In genomic region chr17:6763513-6764226, GRCm38 (mm10) we compare ENCODE assay signal across 18 mouse cellular contexts. TPM values are rescaled to one million over a fixed set of nuclear protein-coding genes. Genes with fewer than 3 reads are reported as not detected.
DNase-seq lines count a peak whose midpoint lies in the region; ATAC-seq lines count a peak whose summit lies in the region.
"Had no signal": no experiment of that assay in that cellular context is flagged by ENCODE, and none has a peak within 500 bp of the region (broad histone marks: within the 10 kb centered on the region; RNA-seq: fewer than 3 reads in every experiment).

No protein-coding gene starts in this region.

- H3K4me3 ChIP-seq in heart, embryonic 12.5 days = no peak overlapping the region
- no peak overlapping the region for H3K4me3 ChIP-seq in liver, embryonic 12.5 days
- no peak overlapping the region for H3K4me3 ChIP-seq in forebrain, embryonic 15.5 days
- H3K4me3 ChIP-seq: hindbrain, embryonic 13.5 days; limb, embryonic 13.5 days; myocyte; neural tube, embryonic 15.5 days had no signal

- ATAC-seq in heart, embryonic 12.5 days (ENCODE audit: insufficient number of reproducible peaks, low FRiP score) = no peak
- ATAC-seq in liver, embryonic 12.5 days = peak; percentile 60
- ATAC-seq in forebrain, embryonic 15.5 days (replicated peaks) = peak; percentile 78
- peak; percentile 54 for ATAC-seq in megakaryocyte-erythroid progenitor cell, adult 5-6 weeks (replicated peaks; ENCODE audit: low FRiP score, low TSS enrichment, poor library complexity, severe bottlenecking)
- ATAC-seq in granulocyte monocyte progenitor cell, adult 5-6 weeks (replicated peaks; ENCODE audit: poor library complexity, severe bottlenecking) = no peak
- ATAC-seq in erythroblast, adult 5-6 weeks (replicated peaks; ENCODE audit: low FRiP score, poor library complexity, severe bottlenecking) = no peak

- H3K36me3 ChIP-seq in heart, embryonic 12.5 days = peaks cover 4% of the 10 kb centered on the region
- peaks cover 9% of the 10 kb centered on the region for H3K36me3 ChIP-seq in liver, embryonic 12.5 days
- H3K36me3 ChIP-seq in forebrain, embryonic 15.5 days = no peaks in the 10 kb centered on the region
- H3K36me3 ChIP-seq: hindbrain, embryonic 13.5 days; neural tube, embryonic 15.5 days had no signal

- 0 out of 2 replicates have a peak overlapping the region, but pooled peaks have one; percentile 19 for H3K9ac ChIP-seq in heart, embryonic 12.5 days
- H3K9ac ChIP-seq in liver, embryonic 12.5 days = no peak overlapping the region
- H3K9ac ChIP-seq in forebrain, embryonic 15.5 days (replicated peaks) = no peak overlapping the region
- H3K9ac ChIP-seq: hindbrain, embryonic 13.5 days; limb, embryonic 13.5 days; neural tube, embryonic 15.5 days had no signal

- DNase-seq in heart, postnatal 36 days = no peak
- no peak for DNase-seq in liver
- DNase-seq: adrenal gland, adult 8-10 months; cerebellum, adult 11-12 months; cerebellum, postnatal 25 days; gastrocnemius, postnatal 14 days; kidney, adult 8-10 months had no signal

- H3K9me3 ChIP-seq in heart, embryonic 12.5 days (replicated peaks) = no peaks in the 10 kb centered on the region
- H3K9me3 ChIP-seq in liver, embryonic 12.5 days (replicated peaks) = no peaks in the 10 kb centered on the region
- no peaks in the 10 kb centered on the region for H3K9me3 ChIP-seq in forebrain, embryonic 15.5 days
- H3K9me3 ChIP-seq: hindbrain, embryonic 13.5 days; limb, embryonic 13.5 days; neural tube, embryonic 15.5 days had no signal

- H3K4me1 ChIP-seq in heart, embryonic 12.5 days (replicated peaks) = peaks cover 73% of the 10 kb centered on the region
- H3K4me1 ChIP-seq in liver, embryonic 12.5 days = peaks cover 71% of the 10 kb centered on the region
- H3K4me1 ChIP-seq in forebrain, embryonic 15.5 days = peaks cover 45% of the 10 kb centered on the region

- H3K27ac ChIP-seq in heart, embryonic 12.5 days (ENCODE audit: poor library complexity, severe bottlenecking) = no peak overlapping the region
- H3K27ac ChIP-seq in liver, embryonic 12.5 days = 0 out of 2 replicates have a peak overlapping the region, but pooled peaks have one; percentile 3
- H3K27ac ChIP-seq in forebrain, embryonic 15.5 days (replicated peaks) = peak overlapping the region; percentile 63
- H3K27ac ChIP-seq: hindbrain, embryonic 13.5 days; limb, embryonic 13.5 days; neural tube, embryonic 15.5 days had no signal

- H3K27me3 ChIP-seq in heart, embryonic 12.5 days (replicated peaks) = no peaks in the 10 kb centered on the region
- H3K27me3 ChIP-seq in liver, embryonic 12.5 days (replicated peaks) = no peaks in the 10 kb centered on the region
- H3K27me3 ChIP-seq in forebrain, embryonic 15.5 days = no peaks in the 10 kb centered on the region
- H3K27me3 ChIP-seq: hindbrain, embryonic 13.5 days; limb, embryonic 13.5 days; neural tube, embryonic 15.5 days had no signal

- 53% methylated on average over 7 of the region's 7 CpGs for WGBS in heart, embryonic 12.5 days
- WGBS in liver, embryonic 12.5 days (ENCODE audit: insufficient replicate concordance) = 37% methylated on average over 7 of the region's 7 CpGs
- WGBS in forebrain, embryonic 15.5 days = 16% methylated on average over 7 of the region's 7 CpGs

- intact Hi-C loops in heart, postnatal 36 days (cut with DNase I) = no loop called here

- H3K4me2 ChIP-seq in heart, embryonic 12.5 days = no peak overlapping the region
- H3K4me2 ChIP-seq in liver, embryonic 12.5 days = peak overlapping the region; percentile 18; the same call in 1 of the 2 replicates
- H3K4me2 ChIP-seq in forebrain, embryonic 15.5 days (replicated peaks) = no peak overlapping the region
- H3K4me2 ChIP-seq: heart, embryonic 11.5 days; hindbrain, embryonic 13.5 days; limb, embryonic 13.5 days; neural tube, embryonic 15.5 days had no signal

RNA-seq across cellular contexts. Expression of gene Ezr, which starts 18.9 kb away (rescaled TPM):
- polyA plus RNA-seq in heart, embryonic 12.5 days (2016; fragmentation: Nextera tagmentation; extraction: Ambion mirVana) = 119 and 124 TPM in 2 replicates
- total RNA-seq in heart, postnatal 36 days (2021) = 10 to 100 TPM; 35.0 to 43.3 TPM
- 67.9 and 72.4 TPM in 2 replicates for polyA plus RNA-seq in liver, embryonic 12.5 days (2016; fragmentation: Nextera tagmentation; extraction: Ambion mirVana)
- polyA plus RNA-seq in forebrain, embryonic 15.5 days (2015; fragmentation: Nextera tagmentation; extraction: Ambion mirVana) = 112 and 125 TPM in 2 replicates
- 82.2 and 85.0 TPM in 2 replicates for total RNA-seq in megakaryocyte-erythroid progenitor cell, adult 5-6 weeks (2014; fragmentation: Nextera tagmentation)
- 161 and 203 TPM in 2 replicates for total RNA-seq in megakaryocyte-erythroid progenitor cell, adult 5-6 weeks (2017)
- total RNA-seq in granulocyte monocyte progenitor cell, adult 5-6 weeks (2014; fragmentation: Nextera tagmentation) = 44.2 and 55.0 TPM in 2 replicates
- 99.7 and 110 TPM in 2 replicates for total RNA-seq in granulocyte monocyte progenitor cell, adult 5-6 weeks (2017)
- 9.4 and 23.2 TPM in 2 replicates for total RNA-seq in erythroblast, adult 5-6 weeks (2015; ENCODE audit: low replicate concordance)
- total RNA-seq in erythroblast, adult 5-6 weeks (2017; ENCODE audit: low replicate concordance) = 64.2 and 120 TPM in 2 replicates

Comparison
In these comparisons a context has a peak if more than half of its experiments do, and no peak if none do; other contexts are left out.
1. ATAC-seq: peak in liver, embryonic 12.5 days (single experiment), forebrain, embryonic 15.5 days (single experiment) and megakaryocyte-erythroid progenitor cell, adult 5-6 weeks (single experiment); none in heart, embryonic 12.5 days (single experiment), granulocyte monocyte progenitor cell, adult 5-6 weeks (single experiment) and erythroblast, adult 5-6 weeks (single experiment).